25 mouse cellular contexts compared by ENCODE assay signal in genomic region chr14:30261561-30262251, GRCm38 (mm10).
DNase-seq lines count a peak whose midpoint lies in the region; ATAC-seq and TF ChIP-seq lines count a peak whose summit lies in the region.
"Had no signal": no experiment of that assay in that cellular context is flagged by ENCODE, and none has a peak within 500 bp of the region (broad histone marks: within the 10 kb centered on the region; RNA-seq: fewer than 3 reads in every experiment).

No protein-coding gene starts in this region.

- WGBS in liver, adult 2 months = 42% methylated on average over 10 of the region's 10 CpGs
- WGBS in liver, embryonic 16.5 days (ENCODE audit: insufficient replicate concordance) = 62% methylated on average over 10 of the region's 10 CpGs
- 48% methylated on average over 10 of the region's 10 CpGs for WGBS in stomach, postnatal 0 days

- 0 out of 2 replicates have a peak overlapping the region, but pooled peaks have one; percentile 2 for H3K4me2 ChIP-seq in liver, embryonic 16.5 days (ENCODE audit: low read depth, low read length)
- no peak overlapping the region for H3K4me2 ChIP-seq in stomach, postnatal 0 days (replicated peaks; ENCODE audit: low read depth)
- H3K4me2 ChIP-seq: embryonic facial prominence, embryonic 15.5 days; hindbrain, embryonic 12.5 days; lung, embryonic 14.5 days had no signal

- ATAC-seq in liver, embryonic 16.5 days (ENCODE audit: low read depth) = peak; percentile 67
- peak; percentile 79 for ATAC-seq in stomach, postnatal 0 days (ENCODE audit: low FRiP score, low TSS enrichment)
- ATAC-seq: activated CD4-positive, CD25-positive, alpha-beta regulatory T cell, adult 4 months; forebrain, embryonic 14.5 days; intestine, postnatal 0 days had no signal

- TF ChIP-seq POLR2A in liver, adult 2 months (IDR thresholded peaks at IDR 0.05; ENCODE audit: extremely low read depth, insufficient read depth, low read length) = no peak

- no peaks in the 10 kb centered on the region for H3K36me3 ChIP-seq in liver, adult 2 months (ENCODE audit: control insufficient read depth, insufficient read depth, low read length)
- H3K36me3 ChIP-seq in liver, embryonic 16.5 days (ENCODE audit: control insufficient read depth, insufficient read depth) = no peaks in the 10 kb centered on the region
- no peaks in the 10 kb centered on the region for H3K36me3 ChIP-seq in stomach, postnatal 0 days (ENCODE audit: control insufficient read depth, insufficient read depth, low read length)
- H3K36me3 ChIP-seq: embryonic facial prominence, embryonic 15.5 days; hindbrain, embryonic 12.5 days had no signal

- H3K9ac ChIP-seq in liver, adult 2 months (ENCODE audit: low read depth, low read length) = no peak overlapping the region
- no peak overlapping the region for H3K9ac ChIP-seq in liver, embryonic 16.5 days (ENCODE audit: low read depth, low read length)
- no peak overlapping the region for H3K9ac ChIP-seq in stomach, postnatal 0 days (ENCODE audit: low read length)
- H3K9ac ChIP-seq: embryonic facial prominence, embryonic 15.5 days; hindbrain, embryonic 12.5 days; lung, embryonic 14.5 days had no signal

- DNase-seq in thymus, postnatal 4 days = peak; percentile 7
- no peak for DNase-seq in thymus, postnatal 25 days
- peak; percentile 64 for DNase-seq in liver, adult 2 months (ENCODE audit: extremely low read depth, low read depth, low spot score)
- DNase-seq in stomach, postnatal 0 days (ENCODE audit: low spot score) = peak; percentile 37
- no peak for DNase-seq in adrenal gland, postnatal 25 days
- no peak for DNase-seq in adrenal gland, adult 2 months
- no peak for DNase-seq in left cerebral cortex, postnatal 10 days (ENCODE audit: extremely low spot score in 1 of 2, low spot score in 2 of 2)
- DNase-seq: adrenal gland, postnatal 36 days; cerebellum, adult 11-12 months; cerebellum, postnatal 10 days; gastrocnemius, postnatal 25 days; heart, adult 2 months; kidney, postnatal 4 days; left cerebral cortex, postnatal 4 days; lung, embryonic 14.5 days; lung, postnatal 4 days; midbrain, embryonic 14.5 days; retina, postnatal 1 day had no signal

- no peaks in the 10 kb centered on the region for H3K79me2 ChIP-seq in liver, adult 2 months (ENCODE audit: control insufficient read depth, insufficient read depth, low read length)

- no peak for TF ChIP-seq CTCF in liver, adult 2 months (IDR thresholded peaks at IDR 0.05; ENCODE audit: low read depth, low read length)
- TF ChIP-seq CTCF in stomach, postnatal 0 days (IDR thresholded peaks at IDR 0.05; ENCODE audit: low read depth) = no peak

- peaks cover 4% of the 10 kb centered on the region; the same call in 1 of the 2 replicates for H3K4me1 ChIP-seq in liver, adult 2 months (ENCODE audit: control insufficient read depth, insufficient read depth, low read length)
- H3K4me1 ChIP-seq in liver, embryonic 16.5 days (ENCODE audit: control insufficient read depth, low read depth, low read length) = peaks cover 13% of the 10 kb centered on the region
- no peaks in the 10 kb centered on the region for H3K4me1 ChIP-seq in stomach, postnatal 0 days (replicated peaks; ENCODE audit: control insufficient read depth, insufficient read depth)

- no peak overlapping the region for H3K27ac ChIP-seq in liver, adult 2 months (replicated peaks; ENCODE audit: insufficient read depth, low read depth, low read length)
- peak overlapping the region; percentile 40; the same call in 1 of the 2 replicates for H3K27ac ChIP-seq in liver, embryonic 16.5 days (ENCODE audit: low read length)
- no peak overlapping the region for H3K27ac ChIP-seq in stomach, postnatal 0 days (replicated peaks)
- H3K27ac ChIP-seq: embryonic facial prominence, embryonic 15.5 days; heart, adult 2 months; hindbrain, embryonic 12.5 days; left cerebral cortex, adult 2 months had no signal

- no peak overlapping the region for H3K4me3 ChIP-seq in liver, adult 2 months (ENCODE audit: insufficient read depth, low read depth, low read length)
- H3K4me3 ChIP-seq in liver, embryonic 16.5 days (ENCODE audit: low read depth, low read length) = no peak overlapping the region
- H3K4me3 ChIP-seq in stomach, postnatal 0 days (ENCODE audit: low read depth, low read length) = no peak overlapping the region
- H3K4me3 ChIP-seq: embryonic facial prominence, embryonic 15.5 days; heart, adult 2 months; hindbrain, embryonic 12.5 days; left cerebral cortex, adult 2 months had no signal

- H3K9me3 ChIP-seq in liver, embryonic 16.5 days (replicated peaks; ENCODE audit: control insufficient read depth, low read length) = no peaks in the 10 kb centered on the region
- no peaks in the 10 kb centered on the region for H3K9me3 ChIP-seq in stomach, postnatal 0 days (ENCODE audit: control insufficient read depth, low read length)
- H3K9me3 ChIP-seq: embryonic facial prominence, embryonic 15.5 days; hindbrain, embryonic 12.5 days had no signal

- intact Hi-C loops in left cerebral cortex, postnatal 10 days (cut with DNase I) = no loop called here

- no peak for TF ChIP-seq EP300 in stomach, postnatal 0 days (optimal IDR thresholded peaks at IDR 0.05)

- H3K27me3 ChIP-seq in liver, adult 2 months (ENCODE audit: control insufficient read depth, insufficient read depth, low read length) = no peaks in the 10 kb centered on the region
- no peaks in the 10 kb centered on the region for H3K27me3 ChIP-seq in liver, embryonic 16.5 days (ENCODE audit: control insufficient read depth, insufficient read depth, low read depth, low read length)
- no peaks in the 10 kb centered on the region for H3K27me3 ChIP-seq in stomach, postnatal 0 days (ENCODE audit: control insufficient read depth, insufficient read depth, low read length)
- H3K27me3 ChIP-seq: embryonic facial prominence, embryonic 15.5 days; hindbrain, embryonic 12.5 days had no signal

Comparison
In these comparisons a context has a peak if more than half of its experiments do, and no peak if none do; other contexts are left out.
1. DNase-seq: peak in thymus, postnatal 4 days (single experiment), liver, adult 2 months (single experiment) and stomach, postnatal 0 days (single experiment); none in thymus, postnatal 25 days (single experiment), adrenal gland, postnatal 25 days (single experiment), adrenal gland, adult 2 months (single experiment) and left cerebral cortex, postnatal 10 days (0 of 2).